Mouse (Mus musculus): ENCODE measurements around the gene Steap3.

DNA sequence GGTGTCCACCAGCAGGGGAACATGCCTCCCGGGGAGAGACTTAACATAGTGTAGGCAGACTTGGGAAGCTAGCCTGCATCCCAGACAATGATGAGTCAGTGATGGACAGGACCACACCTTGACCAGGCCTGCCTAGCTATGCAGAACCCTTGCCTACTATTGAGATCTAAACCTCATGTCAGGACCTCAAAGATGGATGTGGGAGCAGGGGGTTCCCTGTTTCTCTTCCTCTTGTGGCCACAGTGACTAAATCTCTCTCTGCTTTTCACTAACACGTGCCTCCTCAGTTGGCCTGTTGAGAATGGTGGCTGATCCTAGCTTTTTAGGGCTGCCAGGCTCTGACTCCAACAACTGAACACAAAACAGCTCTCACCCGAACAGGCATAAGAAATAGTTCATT is 70.0 kb downstream of the Steap3 start:
- TF ChIP-seq CTCF (conservative IDR thresholded peaks at IDR 0.05; ENCODE audit: low read length) (no peak), POU5F1 (IDR thresholded peaks at IDR 0.05; ENCODE audit: borderline replicate concordance, low read length) (no peak)
